Mouse (Mus musculus): ENCODE measurements around the gene Hoxa6.
A peak's percentile ranks its signal among the peaks of the same experiment; 100 is the strongest.

The Hoxa6 gene

GRCm38 (mm10) chr6:52228475-52229465, 20.2 kb upstream of the Hoxa6 start:
- no peak for DNase-seq (ENCODE audit: low read depth, low spot score)

GRCm38 (mm10) chr6:52227470-52228222, 19.1 kb upstream of the Hoxa6 start:
- no peak for DNase-seq (ENCODE audit: low read depth, low spot score)

- no peak for DNase-seq (ENCODE audit: low read depth, low spot score)
These were observed 18.2 kb upstream of the Hoxa6 start for GRCm38 (mm10) chr6:52226569-52227257.

GRCm38 (mm10) chr6:52225612-52226568, 17.4 kb upstream of the Hoxa6 start:
- DNase-seq (ENCODE audit: low read depth, low spot score): no peak

- DNase-seq (ENCODE audit: low read depth, low spot score): no peak
These were observed 16.5 kb upstream of the Hoxa6 start for GRCm38 (mm10) chr6:52224895-52225611.

GRCm38 (mm10) chr6:52223939-52224760, 15.6 kb upstream of the Hoxa6 start:
- no peak for DNase-seq (ENCODE audit: low read depth, low spot score)

DNA sequence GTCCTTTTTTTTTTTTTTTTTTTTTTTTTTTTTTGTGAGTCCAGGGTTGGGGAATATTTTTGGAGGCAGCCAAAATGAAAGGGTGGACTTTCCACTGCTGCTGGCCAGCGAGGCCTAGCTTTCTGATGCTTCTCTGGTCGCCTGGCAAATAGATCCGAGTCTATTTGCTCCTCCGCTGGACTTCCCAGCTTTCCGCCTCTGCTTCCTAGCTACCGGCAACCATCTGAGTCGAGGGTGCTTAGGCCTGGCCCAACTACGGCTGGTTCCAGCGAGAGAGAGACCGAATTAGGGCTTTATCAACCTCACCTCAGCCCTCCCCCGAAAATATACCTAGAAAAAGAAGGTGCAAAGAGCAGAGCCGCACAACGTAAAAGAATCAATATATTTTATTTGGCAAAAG, 14.2 kb upstream of the Hoxa6 start:
- no peak for DNase-seq (ENCODE audit: low read depth, low spot score)

- DNase-seq (ENCODE audit: low read depth, low spot score): no peak
These were observed 13.6 kb upstream of the Hoxa6 start for GRCm38 (mm10) chr6:52221993-52222685.

- peak; percentile 34 for DNase-seq (ENCODE audit: low read depth, low spot score)
These were observed 12.9 kb upstream of the Hoxa6 start, which contains the start of gene Hoxa7 for GRCm38 (mm10) chr6:52221337-52221992. Hoxa7 (minus strand) TSS chr6:52221854.

DNA sequence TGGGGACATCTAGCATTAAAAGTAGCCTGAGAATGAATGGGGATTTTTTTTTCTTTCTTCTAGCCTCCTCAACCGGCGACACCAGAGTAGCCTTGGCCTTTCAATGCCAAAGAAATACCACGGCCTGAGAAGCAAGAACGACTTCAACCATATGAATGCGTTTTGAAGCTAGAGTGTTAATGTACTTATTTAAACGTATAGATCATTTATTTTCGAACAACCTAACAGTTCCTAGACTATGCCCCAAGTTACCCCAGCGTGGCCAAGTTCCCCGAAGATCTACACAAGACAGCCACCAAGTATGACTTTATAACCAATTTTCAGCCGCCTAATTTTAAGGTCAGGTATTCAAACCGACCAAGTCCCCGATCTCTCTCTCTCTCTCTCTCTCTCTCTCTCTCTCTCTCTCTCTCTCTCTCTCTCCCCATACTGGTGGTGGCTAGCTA, 12.4 kb upstream of the Hoxa6 start:
- no peak for DNase-seq (ENCODE audit: low read depth, low spot score)

DNA sequence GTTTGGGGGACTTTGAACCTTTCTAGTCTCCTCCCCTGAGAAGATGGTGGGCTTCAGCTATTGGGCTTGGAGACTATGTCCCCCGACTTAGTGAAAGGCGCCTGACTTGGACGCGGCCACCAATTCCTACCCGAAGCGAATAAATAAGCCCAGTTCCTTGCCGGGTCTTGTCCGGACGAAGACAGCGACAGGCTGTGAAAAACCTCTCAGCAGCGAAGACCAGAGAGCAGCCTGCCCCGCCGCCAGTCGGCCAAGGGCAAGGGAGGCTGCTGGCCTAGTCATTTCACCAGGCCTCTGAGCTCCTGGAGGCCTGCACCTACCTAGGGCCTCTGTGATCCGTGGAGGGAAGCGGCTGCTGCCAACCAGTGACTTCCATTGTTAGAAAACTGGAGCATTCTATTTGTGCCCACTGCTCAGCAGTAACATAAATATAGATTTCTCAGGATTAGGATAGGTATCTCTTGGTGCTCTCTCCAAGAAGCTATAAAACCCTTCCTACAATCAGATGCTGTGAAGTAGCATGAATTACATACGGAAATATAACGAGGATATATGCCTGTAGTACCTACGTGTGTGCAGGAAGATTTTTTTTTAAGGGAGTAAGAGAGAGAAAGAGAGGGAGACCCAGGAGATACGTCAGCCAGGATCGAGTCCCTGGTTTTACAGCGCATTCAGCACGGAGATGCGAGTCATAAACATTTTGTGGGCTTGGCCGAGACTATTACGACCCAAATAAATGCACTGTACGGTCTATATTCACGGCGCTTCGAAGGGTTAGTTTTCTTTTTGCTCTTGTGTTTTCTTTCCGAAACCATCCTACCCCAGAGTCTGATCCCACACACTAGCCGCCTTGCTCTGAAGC, 11.7 kb upstream of the Hoxa6 start:
- no peak for DNase-seq (ENCODE audit: low read depth, low spot score)

DNA sequence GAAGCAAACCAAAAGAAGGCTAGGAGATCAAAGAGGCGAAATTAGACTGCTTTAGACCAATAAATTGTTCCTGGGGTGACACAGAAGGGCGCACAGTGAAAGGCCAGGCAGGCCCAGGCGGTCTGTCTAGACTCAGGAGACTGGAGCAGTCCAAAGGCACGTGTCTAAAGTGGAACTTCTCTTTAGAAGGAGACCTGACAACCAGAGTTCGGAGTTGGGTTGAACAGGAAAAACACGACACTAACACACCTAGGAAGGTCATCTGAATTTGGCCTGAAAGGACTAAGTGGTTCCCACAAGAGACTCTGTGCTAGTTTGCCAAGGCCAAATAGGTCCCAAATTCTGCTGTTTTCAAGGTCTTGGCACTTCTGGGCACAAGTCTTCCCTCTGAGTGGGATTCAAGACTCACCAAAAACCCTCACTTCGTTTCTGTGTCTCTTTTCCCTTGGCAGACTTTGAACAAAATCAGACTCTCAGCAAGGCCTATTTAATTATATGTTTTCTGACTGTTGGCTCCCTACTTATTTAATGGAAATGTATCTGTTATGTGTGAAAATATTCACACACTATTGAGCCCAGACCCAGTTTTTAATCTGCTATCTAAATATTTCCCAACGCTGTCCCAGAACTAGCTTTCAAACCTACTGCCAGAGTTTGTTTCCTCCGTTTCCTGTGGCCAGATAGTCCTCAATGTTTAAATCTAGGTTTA, 10.9 kb upstream of the Hoxa6 start:
- DNase-seq (ENCODE audit: low read depth, low spot score): no peak

GRCm38 (mm10) chr6:52218643-52219215, 10.2 kb upstream of the Hoxa6 start:
- no peak for DNase-seq (ENCODE audit: low read depth, low spot score)

DNA sequence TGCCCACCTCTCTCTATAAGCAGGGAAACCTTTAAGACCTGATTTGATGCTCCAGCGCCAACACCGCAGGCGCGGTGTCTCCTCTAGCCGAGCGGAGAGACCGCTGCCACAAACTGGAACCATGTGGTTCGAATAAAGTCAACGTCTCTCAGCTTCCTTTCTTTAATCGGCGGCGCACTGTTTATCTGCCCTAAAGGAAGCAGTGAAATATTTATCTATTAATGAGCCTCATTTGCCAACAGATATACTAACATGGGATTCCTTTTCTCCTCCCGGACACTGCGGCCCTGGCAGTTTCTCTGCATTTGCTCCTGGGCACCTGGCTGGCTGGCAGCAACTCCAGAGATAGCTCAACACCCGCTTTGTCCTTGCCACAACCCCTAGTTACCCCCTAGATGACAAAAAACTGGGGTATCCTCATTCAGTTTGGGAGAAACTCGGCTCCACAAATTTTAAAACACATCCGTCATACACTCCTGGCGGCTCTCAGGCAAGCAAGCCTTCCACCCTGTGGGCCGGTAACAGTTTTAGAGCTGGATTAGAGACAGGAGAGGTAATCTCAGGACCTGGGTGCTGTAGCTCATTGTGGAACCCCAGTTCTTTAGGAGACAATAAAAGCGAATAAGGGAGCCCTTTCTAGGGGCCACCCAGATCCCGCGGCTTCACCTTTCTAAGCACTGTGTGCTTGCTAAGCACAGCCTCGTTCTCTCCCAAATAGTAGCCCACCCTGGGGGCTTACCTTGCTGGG, 9.5 kb upstream of the Hoxa6 start:
- no peak for DNase-seq (ENCODE audit: low read depth, low spot score)

DNA sequence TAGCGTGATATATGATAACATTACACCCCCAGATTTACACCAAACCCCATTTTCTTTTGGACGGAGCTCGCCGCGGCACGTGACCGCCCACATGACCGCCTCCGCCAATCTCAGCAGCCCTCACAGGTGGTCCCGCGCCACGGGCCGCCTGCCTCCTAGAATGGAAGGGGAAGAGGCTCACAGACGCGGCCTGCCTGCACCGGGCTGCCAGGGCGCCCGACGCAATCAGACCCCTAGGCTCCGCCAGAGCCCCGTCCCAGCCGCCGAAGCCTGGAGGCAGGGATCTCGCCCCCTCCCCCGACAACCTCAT, 8.9 kb upstream of the Hoxa6 start:
- no peak for DNase-seq (ENCODE audit: low read depth, low spot score)

Measured in telencephalon, adult 2 months (tissue).